Mouse (Mus musculus): Measurements from ENCODE around the gene Vpreb3.

GRCm38 (mm10) chr10:75913013-75913589 is 29.8 kb upstream of the Vpreb3 start:
- TF ChIP-seq CTCF (IDR thresholded peaks at IDR 0.05; ENCODE audit: low read depth): no peak
- TF ChIP-seq EP300 (optimal IDR thresholded peaks at IDR 0.05): no peak

Measured in stomach, postnatal 0 days (tissue).